Mouse (Mus musculus) kidney, adult 18-20 months (tissue): ENCODE measurements at regions not wholly inside any gene's neighbourhood (a gene's known extent, or its start where the extent isn't known, plus 50 kb on each side); places are given as distances from the start of the nearest gene placed in this dataset.

Experiments used
- DNase-seq: peaks from one replicate; pipeline ENCODE4 v3.0.0; 2021

- no peak for DNase-seq
These were observed 243.1 kb downstream of the Pdgfc start for GRCm38 (mm10) chr3:81279266-81279665.

- no peak for DNase-seq
These were observed 253.5 kb downstream of the Pdgfc start for GRCm38 (mm10) chr3:81289762-81290161.

GRCm38 (mm10) chr3:81292404-81292803, 256.2 kb downstream of the Pdgfc start:
- no peak for DNase-seq

GRCm38 (mm10) chr3:81293186-81293819, 257.1 kb downstream of the Pdgfc start:
- no peak for DNase-seq

- no peak for DNase-seq
These were observed 268.0 kb downstream of the Pdgfc start for GRCm38 (mm10) chr3:81304017-81304791.

- no peak for DNase-seq
These were observed 269.4 kb downstream of the Pdgfc start for GRCm38 (mm10) chr3:81305412-81306165.

GRCm38 (mm10) chr3:81326866-81327265, 290.6 kb downstream of the Pdgfc start:
- DNase-seq, result no peak

- no peak for DNase-seq
These were observed 315.5 kb downstream of the Pdgfc start for GRCm38 (mm10) chr3:81351739-81352138.

GRCm38 (mm10) chr3:81367918-81368317, 331.7 kb downstream of the Pdgfc start:
- DNase-seq, result no peak

- DNase-seq, result no peak
These were observed 332.4 kb downstream of the Pdgfc start for GRCm38 (mm10) chr3:81368642-81369041.

GRCm38 (mm10) chr3:81369742-81370141, 333.5 kb downstream of the Pdgfc start:
- no peak for DNase-seq

- DNase-seq, result no peak
These were observed 339.8 kb downstream of the Pdgfc start for GRCm38 (mm10) chr3:81375990-81376389.

GRCm38 (mm10) chr3:81377466-81377865, 341.2 kb downstream of the Pdgfc start:
- DNase-seq, result no peak

- DNase-seq, result no peak
These were observed 343.1 kb downstream of the Pdgfc start for GRCm38 (mm10) chr3:81379362-81379761.

GRCm38 (mm10) chr3:81386931-81387330, 350.7 kb downstream of the Pdgfc start:
- peak; percentile 9 for DNase-seq

- no peak for DNase-seq
These were observed 351.4 kb downstream of the Pdgfc start for GRCm38 (mm10) chr3:81387634-81388033.

GRCm38 (mm10) chr3:81397212-81397611, 361.0 kb downstream of the Pdgfc start:
- DNase-seq, result no peak

GRCm38 (mm10) chr3:81401028-81401427, 364.8 kb downstream of the Pdgfc start:
- no peak for DNase-seq

- DNase-seq, result no peak
These were observed 372.7 kb downstream of the Pdgfc start for GRCm38 (mm10) chr3:81408914-81409313.

- DNase-seq, result no peak
These were observed 385.7 kb downstream of the Pdgfc start for GRCm38 (mm10) chr3:81421875-81422274.

GRCm38 (mm10) chr3:81426765-81427164, 390.5 kb downstream of the Pdgfc start:
- no peak for DNase-seq
